Mouse (Mus musculus): ENCODE results near the gene Olfr1033. TPM values are rescaled to one million over a fixed set of nuclear protein-coding genes. Genes with fewer than 3 reads are reported as not detected.
"Not testable (repeated sequence)": the region's sequence is repeated elsewhere in the genome, so short reads cannot be mapped to it uniquely, and the experiment has no call there.

Olfr1033 gene
- 1 to 10 TPM in 1 of 2 experiments, under 1 TPM in 1; 0.43 to 1.1 TPM for total RNA-seq (2021)

DNA sequence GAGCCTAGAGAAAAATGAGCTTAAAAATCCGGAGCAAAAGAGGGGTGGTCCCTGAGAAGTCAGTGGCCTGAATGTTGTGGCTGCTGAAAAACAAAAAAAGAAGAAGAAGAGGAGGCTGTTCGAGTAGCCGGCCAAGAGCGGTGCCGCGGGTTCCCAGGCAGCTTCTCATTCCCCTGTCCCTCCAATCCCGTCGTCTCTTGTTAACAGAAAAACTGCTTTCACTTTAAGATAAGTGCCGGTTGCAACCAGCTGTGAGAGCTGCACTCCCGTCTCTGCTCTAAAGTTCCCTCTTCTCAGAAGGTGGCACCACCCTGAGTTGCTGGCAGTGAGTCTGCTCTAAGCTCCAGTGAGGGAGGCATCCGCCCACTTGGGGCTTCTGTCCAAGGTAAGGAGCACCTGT, at the start of gene Olfr1033:
Gene Olfr1033 (plus strand): TSS at position 228 of the 400 bp plus-strand sequence.
- DNase-seq, result peak; percentile 22

DNA sequence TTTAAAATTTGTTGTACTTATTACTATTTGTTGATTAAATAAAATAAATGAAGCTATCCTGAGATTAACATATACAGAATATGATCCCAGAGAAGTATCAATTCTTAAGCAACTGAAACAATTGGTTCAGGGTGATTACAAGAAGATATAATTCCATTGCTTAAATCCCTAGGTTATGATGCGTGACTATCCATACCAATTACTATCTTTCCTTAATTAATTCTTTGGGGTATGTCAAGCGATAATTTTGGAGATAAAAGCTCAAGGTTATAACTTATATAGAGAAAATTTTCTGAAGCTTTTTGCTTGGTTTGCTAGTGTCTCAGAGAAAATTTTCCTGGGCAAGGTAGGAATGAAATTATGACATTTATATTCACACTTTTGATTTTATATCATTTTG, 46.8 kb upstream of the Olfr1033 start, which contains the start of gene Olfr1029:
Gene Olfr1029 (plus strand): TSS at position 301 of the 400 bp plus-strand sequence.
- no peak for DNase-seq

DNA sequence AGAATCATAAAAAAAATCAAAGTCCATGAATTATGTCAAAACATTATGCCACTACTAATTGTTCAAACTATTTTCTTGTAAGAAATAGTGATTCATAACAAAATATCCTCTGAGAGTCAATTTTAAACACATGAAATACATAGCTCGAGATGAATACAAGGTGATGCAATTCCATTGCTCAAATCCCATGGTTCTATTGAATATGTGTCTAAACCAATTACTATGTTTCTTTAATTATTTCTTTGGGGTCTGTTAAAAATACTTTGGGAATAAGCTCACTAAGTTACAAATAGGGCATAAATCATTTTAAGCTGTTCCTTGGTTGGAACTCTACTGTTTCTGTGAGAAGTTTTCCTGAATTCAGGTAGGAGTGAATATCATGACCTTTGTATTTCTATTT, 41.5 kb upstream of the Olfr1033 start, which contains the start of gene Olfr1030:
Gene Olfr1030 (plus strand): TSS at position 301 of the 400 bp plus-strand sequence.
- DNase-seq, result no peak

DNA sequence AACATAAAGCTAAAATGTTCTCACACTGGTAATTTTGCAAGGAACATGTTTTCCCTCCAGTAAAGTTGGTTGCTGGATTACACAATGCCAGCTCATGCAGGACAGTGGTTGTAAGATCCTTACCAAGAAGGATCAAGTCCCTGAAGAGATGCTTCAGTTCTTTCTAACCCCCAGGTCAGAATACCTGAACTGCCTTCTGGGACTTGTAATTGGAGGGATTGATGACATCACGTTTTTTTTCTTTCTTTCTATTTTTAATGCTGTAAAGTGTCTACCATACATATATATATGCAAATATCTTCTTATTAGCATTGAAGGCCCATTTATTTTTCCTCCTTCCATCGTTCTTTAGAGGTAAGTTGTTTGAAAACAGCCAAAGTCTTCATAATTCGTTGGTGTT, 30.4 kb upstream of the Olfr1033 start, which contains the start of gene Olfr1031:
Gene Olfr1031 (plus strand): TSS at position 301 of the 400 bp plus-strand sequence.
- DNase-seq, result no peak

DNA sequence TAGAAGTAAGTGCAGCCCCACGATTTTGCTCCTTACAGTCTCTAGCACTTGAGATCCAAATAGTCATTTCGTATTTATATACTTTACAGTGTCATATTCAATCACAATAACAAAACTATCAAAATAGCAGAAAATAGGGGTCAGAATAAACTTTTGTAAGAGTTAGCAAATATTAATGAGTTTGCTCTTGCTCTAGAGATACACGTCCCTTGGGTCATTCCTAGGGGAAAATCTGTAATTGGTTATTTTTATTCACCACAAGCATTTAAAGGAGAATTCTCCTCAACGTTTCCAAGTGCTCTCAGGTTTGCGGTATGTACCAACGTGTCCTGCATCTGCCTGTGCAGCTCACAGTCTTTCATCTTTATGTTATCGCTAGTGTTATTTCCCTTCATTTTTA, 15.2 kb upstream of the Olfr1033 start, which contains the start of gene Olfr1032:
Gene Olfr1032 (plus strand): TSS at position 301 of the 400 bp plus-strand sequence.
- DNase-seq, result no peak

DNA sequence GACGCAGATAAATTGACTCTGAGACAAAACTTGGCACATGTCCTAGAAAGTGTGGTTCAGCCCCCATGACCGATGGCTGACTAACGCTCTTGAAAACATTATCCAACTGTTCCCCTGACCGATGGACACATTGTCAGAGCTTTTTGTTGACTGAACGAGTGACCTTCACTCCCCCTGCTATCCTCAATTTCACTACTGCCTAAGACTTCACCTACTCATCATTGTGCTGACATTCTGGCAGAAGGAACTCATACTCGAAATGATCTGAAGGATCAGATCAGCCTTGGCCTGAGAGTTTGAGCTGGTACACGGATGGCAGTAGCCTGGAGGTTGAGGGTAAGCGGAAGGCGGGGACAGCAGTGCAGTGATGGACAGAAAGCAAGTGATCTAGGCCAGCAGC, 1.1 kb downstream of the Olfr1033 start:
- DNase-seq, result not testable (repeated sequence)

DNA sequence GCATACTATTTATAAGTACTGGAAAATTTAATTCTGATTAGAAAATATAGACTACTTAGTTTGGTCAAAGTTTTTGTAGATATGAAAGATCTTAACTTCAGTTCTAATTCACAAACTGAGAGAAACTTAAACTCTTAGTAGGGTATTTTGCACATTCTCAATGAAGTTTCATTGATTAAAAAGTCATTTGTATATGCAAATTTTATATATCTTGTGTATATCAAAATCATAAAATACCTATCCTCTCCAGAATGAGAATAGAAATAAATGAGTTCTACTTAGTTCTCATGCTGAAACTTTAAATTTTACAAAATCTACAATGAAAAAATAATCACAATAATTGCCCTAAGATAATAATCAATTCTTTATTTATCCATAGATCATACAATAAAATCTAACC, 25.1 kb downstream of the Olfr1033 start, which contains the start of gene Olfr1034:
Gene Olfr1034 (plus strand): TSS at position 301 of the 400 bp plus-strand sequence.
- no peak for DNase-seq

DNA sequence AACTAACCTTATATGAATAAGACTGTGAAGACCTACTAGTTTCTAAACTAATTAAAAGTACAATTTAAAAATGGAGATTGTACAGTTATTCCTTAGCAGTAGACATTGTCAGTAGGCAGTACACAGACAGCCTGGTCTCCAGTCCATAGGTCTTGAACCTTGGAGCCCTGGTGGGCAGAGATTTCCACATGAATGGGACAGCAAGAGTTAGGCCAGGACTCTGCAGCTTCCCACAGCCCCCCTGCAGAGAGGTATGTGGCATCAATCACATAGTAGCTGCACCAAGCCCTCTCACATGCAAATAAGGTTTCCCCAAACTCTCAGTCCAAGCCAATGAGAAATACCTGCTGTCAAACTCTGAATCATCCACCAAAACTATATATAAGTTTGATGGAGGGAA, 30.3 kb downstream of the Olfr1033 start:
- not testable (repeated sequence) for DNase-seq

DNA sequence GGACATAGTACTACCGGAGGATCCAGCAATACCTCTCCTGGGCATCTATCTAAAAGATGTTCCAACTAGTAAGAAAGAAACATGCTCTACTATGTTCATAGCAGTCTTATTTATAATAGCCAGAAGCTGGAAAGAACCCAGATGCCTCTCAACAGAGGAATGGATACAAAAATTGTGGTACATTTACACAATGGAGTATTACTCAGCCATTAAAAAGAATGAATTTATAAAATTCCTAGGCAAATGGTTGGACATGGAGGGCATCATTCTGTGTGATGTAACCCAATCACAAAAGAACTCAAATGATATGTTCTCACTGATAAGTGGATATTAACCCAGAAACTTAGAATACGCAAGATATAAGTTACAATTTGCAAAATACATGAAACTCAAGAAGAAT, 43.3 kb downstream of the Olfr1033 start:
- not testable (repeated sequence) for DNase-seq

DNA sequence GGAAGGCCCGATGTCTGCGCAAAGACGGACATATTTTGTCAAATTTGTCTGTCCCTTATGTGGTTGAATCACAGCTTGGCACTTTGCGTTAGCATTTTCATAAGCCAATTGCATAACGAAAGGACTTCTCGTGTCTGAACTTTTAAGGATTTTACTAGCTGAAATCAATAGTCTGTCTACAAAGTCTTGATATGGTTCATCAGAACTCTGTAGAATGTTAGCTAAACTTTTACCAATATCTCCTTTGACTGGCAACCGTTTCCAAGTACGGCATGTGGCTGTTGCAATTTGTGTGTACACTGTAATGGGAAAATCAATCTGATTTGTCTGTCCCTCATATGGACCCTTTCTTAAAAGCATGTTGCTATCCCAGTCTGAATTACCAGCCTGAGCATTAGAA, 49.8 kb downstream of the Olfr1033 start:
- no peak for DNase-seq

DNA sequence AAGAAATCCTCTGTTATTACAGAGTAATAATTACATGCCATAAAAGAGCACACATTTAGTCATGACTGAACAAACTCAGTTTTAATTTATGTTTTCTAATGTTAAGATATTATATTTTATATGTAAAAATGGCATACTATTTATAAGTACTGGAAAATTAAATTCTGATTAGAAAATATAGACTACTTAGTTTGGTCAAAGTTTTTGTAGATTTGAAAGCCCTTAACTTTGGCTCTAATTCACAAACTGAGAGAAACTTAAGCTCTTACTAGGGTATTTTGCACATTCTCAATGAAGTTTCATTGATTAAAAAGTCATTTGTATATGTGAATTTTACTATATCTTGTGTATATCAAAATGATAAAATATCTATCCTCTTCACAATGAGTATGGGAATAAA, 53.3 kb downstream of the Olfr1033 start, which contains the start of gene Olfr1036:
Gene Olfr1036 (plus strand): TSS at position 301 of the 400 bp plus-strand sequence.
- not testable (repeated sequence) for DNase-seq

DNA sequence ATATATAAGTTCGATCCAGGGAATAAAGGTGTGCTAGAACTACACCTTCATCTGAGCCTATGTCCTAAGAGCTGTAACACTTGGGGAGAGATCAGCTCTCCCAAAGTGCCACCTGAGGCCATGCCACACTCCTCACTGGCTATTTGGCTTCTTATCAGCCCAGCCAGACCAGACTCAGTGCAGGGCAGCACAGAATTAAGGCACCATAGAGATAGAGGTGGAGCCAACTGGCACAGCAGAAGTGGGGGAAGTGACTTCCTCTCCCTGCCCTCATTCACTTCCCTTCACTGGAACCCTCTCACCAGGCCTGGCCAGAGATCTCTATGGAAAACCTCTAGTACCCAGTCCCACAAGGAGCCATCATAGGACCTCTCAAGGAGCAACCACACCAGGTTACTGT, 60.0 kb downstream of the Olfr1033 start:
- DNase-seq, result not testable (repeated sequence)

DNA sequence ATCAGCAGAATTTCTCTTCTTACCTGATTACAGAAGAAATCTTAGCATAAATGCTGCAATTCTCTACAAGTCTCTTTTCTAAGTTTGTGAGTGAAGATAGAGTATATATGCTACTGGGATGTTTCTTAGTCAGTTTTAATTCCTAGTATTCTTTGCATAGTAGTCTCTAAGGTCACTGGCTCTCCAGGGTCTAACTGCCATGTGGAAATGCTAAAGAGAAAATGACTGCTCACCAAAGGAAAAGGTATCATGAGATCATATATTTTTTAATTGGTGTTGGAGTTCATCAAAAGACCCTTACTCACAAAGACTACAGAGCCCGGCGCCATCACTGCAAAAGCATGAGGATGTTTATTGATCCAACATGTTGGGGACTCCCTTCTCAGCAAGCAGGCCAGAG, 66.9 kb downstream of the Olfr1033 start, which contains the start of gene Olfr1037:
Gene Olfr1037 (minus strand): TSS at position 101 of the 400 bp plus-strand sequence.
- no peak for DNase-seq

Other genes starting within 250 kb of the Olfr1033 start
- not detected for gene Olfr1014, start 247.9 kb upstream of the Olfr1033 start, total RNA-seq (2021)
- not detected for gene Olfr1015, start 238.6 kb upstream of the Olfr1033 start, total RNA-seq (2021)
- not detected for gene Olfr1016, start 218.1 kb upstream of the Olfr1033 start, total RNA-seq (2021)
- gene Olfr1018, start 202.2 kb upstream of the Olfr1033 start, total RNA-seq (2021), result not detected
- not detected for gene Olfr1019, start 175.2 kb upstream of the Olfr1033 start, total RNA-seq (2021)
- gene Olfr1020, start 173.6 kb upstream of the Olfr1033 start, total RNA-seq (2021), result not detected
- gene Olfr1022, start 152.0 kb upstream of the Olfr1033 start, total RNA-seq (2021), result not detected
- not detected for gene Olfr1023, start 135.0 kb upstream of the Olfr1033 start, total RNA-seq (2021)
- not detected for gene Olfr1024, start 115.6 kb upstream of the Olfr1033 start, total RNA-seq (2021)
- gene Olfr1025-ps1, start 105.4 kb upstream of the Olfr1033 start, total RNA-seq (2021), result not detected
- not detected for gene Olfr1026, start 99.1 kb upstream of the Olfr1033 start, total RNA-seq (2021)
- gene Olfr1028, start 70.2 kb upstream of the Olfr1033 start, total RNA-seq (2021), result not detected
- not detected for gene Olfr1029, start 46.7 kb upstream of the Olfr1033 start, total RNA-seq (2021)
- not detected for gene Olfr1030, start 41.4 kb upstream of the Olfr1033 start, total RNA-seq (2021)
- not detected for gene Olfr1031, start 30.3 kb upstream of the Olfr1033 start, total RNA-seq (2021)
- gene Olfr1032, start 15.1 kb upstream of the Olfr1033 start, total RNA-seq (2021), result not detected
- under 1 TPM in 1 of 2 experiments, not detected in 1; 0.07 TPM for gene Olfr1034, start 25.2 kb downstream of the Olfr1033 start, total RNA-seq (2021)
- not detected for gene Olfr1036, start 53.4 kb downstream of the Olfr1033 start, total RNA-seq (2021)
- not detected for gene Olfr1037, start 66.8 kb downstream of the Olfr1033 start, total RNA-seq (2021)
- gene Olfr1039, start 115.3 kb downstream of the Olfr1033 start, total RNA-seq (2021), result not detected
- gene Olfr1040, start 126.1 kb downstream of the Olfr1033 start, total RNA-seq (2021), result not detected
- not detected for gene Olfr1042, start 141.2 kb downstream of the Olfr1033 start, total RNA-seq (2021)
- not detected for gene Olfr1043, start 146.9 kb downstream of the Olfr1033 start, total RNA-seq (2021)
- not detected for gene Olfr1044, start 157.2 kb downstream of the Olfr1033 start, total RNA-seq (2021)
- gene Olfr52, start 165.1 kb downstream of the Olfr1033 start, total RNA-seq (2021), result not detected
- not detected for gene Olfr1045, start 182.4 kb downstream of the Olfr1033 start, total RNA-seq (2021)
- gene Olfr1046, start 198.7 kb downstream of the Olfr1033 start, total RNA-seq (2021), result not detected
- gene Olfr1047, start 210.8 kb downstream of the Olfr1033 start, total RNA-seq (2021), result not detected
- not detected for gene Olfr1048, start 219.7 kb downstream of the Olfr1033 start, total RNA-seq (2021)
- not detected for gene Olfr1049, start 237.7 kb downstream of the Olfr1033 start, total RNA-seq (2021)

Measured in heart, postnatal 4 days (tissue).